Mouse (Mus musculus) midbrain, embryonic 16.5 days (tissue): Measurements from ENCODE around the gene Tex261. TPM values are rescaled to one million over a fixed set of nuclear protein-coding genes. Genes with fewer than 3 reads are reported as not detected.
"Not testable (repeated sequence)": the region's sequence is repeated elsewhere in the genome, so short reads cannot be mapped to it uniquely, and the experiment has no call there.

ENCODE experiments used
- ATAC-seq: fragments of 200-750 bp; cut with Nextera tagmentation; 2 replicates; pipeline ENCODE4 v1.8.0; 2017; ENCODE audit warnings: moderate TSS enrichment
- H3K27ac ChIP-seq: fragments of 300-500 bp; sonication (generic); 2 replicates; pipeline ENCODE4 v1.5.1; 2014; ENCODE audit warnings: mild to moderate bottlenecking, low read length, mixed read lengths
- H3K27me3 ChIP-seq: fragments of 300-500 bp; sonication (generic); 2 replicates; pipeline ENCODE4 v1.6.1; 2014; ENCODE audit warnings: low read depth, low read length, mixed read lengths; ENCODE audit not compliant: control insufficient read depth, insufficient read depth
- H3K36me3 ChIP-seq: fragments of 300-500 bp; sonication (generic); 2 replicates; pipeline ENCODE4 v1.6.1; 2014; ENCODE audit warnings: mild to moderate bottlenecking, low read length, moderate library complexity, mixed read lengths; ENCODE audit not compliant: control insufficient read depth, insufficient read depth
- H3K4me1 ChIP-seq: fragments of 300-500 bp; sonication (generic); 2 replicates; pipeline ENCODE4 v1.6.1; 2014; ENCODE audit warnings: mild to moderate bottlenecking, low read length, mixed read lengths; ENCODE audit not compliant: control insufficient read depth, insufficient read depth
- H3K4me2 ChIP-seq: fragments of 300-500 bp; sonication (generic); 2 replicates; pipeline ENCODE4 v1.6.1; 2014; ENCODE audit warnings: mild to moderate bottlenecking, low read length, mixed read lengths
- H3K4me3 ChIP-seq: fragments of 300-500 bp; sonication (generic); 2 replicates; pipeline ENCODE4 v1.5.1; 2014; ENCODE audit warnings: low read depth, mild to moderate bottlenecking, low read length, moderate library complexity, mixed read lengths
- H3K9ac ChIP-seq: fragments of 300-500 bp; sonication (generic); 2 replicates; pipeline ENCODE4 v1.6.1; 2014; ENCODE audit warnings: low read depth, low read length, mixed read lengths
- H3K9me3 ChIP-seq: fragments of 300-500 bp; sonication (generic); replicated peaks from 2 replicates; pipeline ENCODE4 v1.6.1; 2014; ENCODE audit warnings: mild to moderate bottlenecking, low read length, mixed read lengths; ENCODE audit not compliant: control insufficient read depth, poor library complexity, severe bottlenecking
- WGBS: fragments of 180-500 bp; shearing (Covaris S2); extraction: QIAGEN DNeasy Blood & Tissue Kit; methylation state at CpG from one replicate; pipeline ENCODE4 v1.1.7; 2014; 5-methylcytosine and 5-hydroxymethylcytosine counted together
- polyA plus RNA-seq: library from polyadenylated mRNA; unstranded; fragments of >200 nt; fragmentation: Nextera tagmentation; extraction: Ambion mirVana; gene quantifications from 2 replicates; pipeline ENCODE4 v1.2.1, GENCODE M21; 2015

Tex261 gene
- polyA plus RNA-seq, 1 experiment from 2014 or later = 69.3 TPM

GRCm38 (mm10) chr6:83794760-83795296 is 19.2 kb upstream of the Tex261 start, which contains the start of gene Nagk:
Gene Nagk, plus strand, starts transcription at chr6:83794982.
- H3K4me2 ChIP-seq = peak within 1 kb of the TSS; percentile 84
- H3K4me1 ChIP-seq = peaks cover 9% of the 10 kb centered on the region
- H3K4me3 ChIP-seq = peak within 1 kb of the TSS; percentile 87
- ATAC-seq = peak; percentile 95
- under 1% methylated on average over 43 of the region's 43 CpGs for WGBS
- peak within 1 kb of the TSS; percentile 93 for H3K9ac ChIP-seq
- peak within 1 kb of the TSS; percentile 98 for H3K27ac ChIP-seq
- H3K27me3 ChIP-seq = no peaks in the 10 kb centered on the region
- no peaks in the 10 kb centered on the region for H3K9me3 ChIP-seq
- no peaks in the 10 kb centered on the region for H3K36me3 ChIP-seq

GRCm38 (mm10) chr6:83791251-83791890 is 15.8 kb upstream of the Tex261 start:
- ATAC-seq = no peak
- WGBS = 69% methylated on average over 4 of the region's 4 CpGs
- H3K27me3 ChIP-seq = no peaks in the 10 kb centered on the region

GRCm38 (mm10) chr6:83790533-83790932 is 14.9 kb upstream of the Tex261 start:
- WGBS = 87% methylated on average over 5 of the region's 5 CpGs
- not testable (repeated sequence) for H3K36me3 ChIP-seq, H3K27me3 ChIP-seq

More at GRCm38 (mm10) chr6:83791251-83791890, 15.8 kb upstream of the Tex261 start:
- H3K9ac ChIP-seq = no peak overlapping the region
- no peak overlapping the region for H3K27ac ChIP-seq
- H3K9me3 ChIP-seq = no peaks in the 10 kb centered on the region
- H3K4me2 ChIP-seq = no peak overlapping the region
- no peak overlapping the region for H3K4me3 ChIP-seq
- peaks cover 7% of the 10 kb centered on the region for H3K4me1 ChIP-seq
- H3K36me3 ChIP-seq = no peaks in the 10 kb centered on the region

GRCm38 (mm10) chr6:83788554-83788953 is 12.9 kb upstream of the Tex261 start:
- H3K27ac ChIP-seq = no peak overlapping the region
- H3K36me3 ChIP-seq = no peaks in the 10 kb centered on the region
- no peaks in the 10 kb centered on the region for H3K27me3 ChIP-seq
- no peaks in the 10 kb centered on the region for H3K9me3 ChIP-seq
- WGBS = 48% methylated on average over 7 of the region's 7 CpGs
- no peaks in the 10 kb centered on the region for H3K4me1 ChIP-seq
- no peak overlapping the region for H3K9ac ChIP-seq
- no peak overlapping the region for H3K4me3 ChIP-seq
- no peak for ATAC-seq
- no peak overlapping the region for H3K4me2 ChIP-seq

More at GRCm38 (mm10) chr6:83790533-83790932, 14.9 kb upstream of the Tex261 start:
- not testable (repeated sequence) for H3K4me3 ChIP-seq, H3K4me1 ChIP-seq, H3K4me2 ChIP-seq, ATAC-seq, H3K9me3 ChIP-seq, H3K27ac ChIP-seq, H3K9ac ChIP-seq

GRCm38 (mm10) chr6:83786426-83786825 is 10.8 kb upstream of the Tex261 start:
- no peak for ATAC-seq
- H3K9me3 ChIP-seq = no peaks in the 10 kb centered on the region
- WGBS = 74% methylated on average over 3 of the region's 3 CpGs
- no peak overlapping the region for H3K4me3 ChIP-seq
- no peak overlapping the region for H3K9ac ChIP-seq
- no peak overlapping the region for H3K4me2 ChIP-seq
- no peak overlapping the region for H3K27ac ChIP-seq
- no peaks in the 10 kb centered on the region for H3K4me1 ChIP-seq
- H3K27me3 ChIP-seq = no peaks in the 10 kb centered on the region
- no peaks in the 10 kb centered on the region for H3K36me3 ChIP-seq

GRCm38 (mm10) chr6:83779026-83779425 is 3.4 kb upstream of the Tex261 start:
- 10% methylated on average over 5 of the region's 5 CpGs for WGBS
- ATAC-seq = no peak
- Histone ChIP-seq H3K27ac (no peak overlapping the region), H3K9ac (no peak overlapping the region), H3K4me1 (peaks cover 14% of the 10 kb centered on the region), H3K4me2 (no peak overlapping the region), H3K27me3 (no peaks in the 10 kb centered on the region), H3K36me3 (no peaks in the 10 kb centered on the region), H3K4me3 (no peak overlapping the region), H3K9me3 (no peaks in the 10 kb centered on the region)

- H3K9ac ChIP-seq = no peak overlapping the region
- ATAC-seq = no peak
- no peaks in the 10 kb centered on the region for H3K9me3 ChIP-seq
- H3K27me3 ChIP-seq = no peaks in the 10 kb centered on the region
- 90% methylated on average over 7 of the region's 7 CpGs for WGBS
- no peaks in the 10 kb centered on the region for H3K36me3 ChIP-seq
- H3K4me1 ChIP-seq = peaks cover 20% of the 10 kb centered on the region
- H3K4me2 ChIP-seq = no peak overlapping the region
- H3K4me3 ChIP-seq = no peak overlapping the region
- H3K27ac ChIP-seq = no peak overlapping the region
These were observed 2.7 kb upstream of the Tex261 start for GRCm38 (mm10) chr6:83778306-83778705.

- peak overlapping the region; percentile 82 for H3K27ac ChIP-seq
- peak overlapping the region; percentile 91 for H3K4me3 ChIP-seq
- H3K36me3 ChIP-seq = no peaks in the 10 kb centered on the region; the same call in 1 of the 2 replicates
- H3K4me1 ChIP-seq = peaks cover 20% of the 10 kb centered on the region
- H3K27me3 ChIP-seq = no peaks in the 10 kb centered on the region
- peak overlapping the region; percentile 95 for H3K9ac ChIP-seq
- 2% methylated on average over 14 of the region's 14 CpGs for WGBS
- peak; percentile 64; the same call in 1 of the 2 replicates for ATAC-seq
- H3K4me2 ChIP-seq = peak overlapping the region; percentile 88
- no peaks in the 10 kb centered on the region for H3K9me3 ChIP-seq
These were observed 641 bp downstream of the Tex261 start for GRCm38 (mm10) chr6:83774781-83775563.

- H3K9me3 ChIP-seq = no peaks in the 10 kb centered on the region
- no peak overlapping the region for H3K27ac ChIP-seq
- no peak overlapping the region for H3K9ac ChIP-seq
- no peak for ATAC-seq
- WGBS = 71% methylated on average over 9 of the region's 9 CpGs
- H3K4me2 ChIP-seq = peak overlapping the region; percentile 88; the same call in 1 of the 2 replicates
- H3K36me3 ChIP-seq = no peaks in the 10 kb centered on the region; the same call in 1 of the 2 replicates
- H3K4me3 ChIP-seq = no peak overlapping the region; the same call in 1 of the 2 replicates
- peaks cover 20% of the 10 kb centered on the region for H3K4me1 ChIP-seq
- no peaks in the 10 kb centered on the region for H3K27me3 ChIP-seq
These were observed 1.5 kb downstream of the Tex261 start for GRCm38 (mm10) chr6:83774126-83774525.
